Mouse (Mus musculus) gastrocnemius, postnatal 25 days (tissue): Measurements from ENCODE around the gene Tmem189. TPM values are rescaled to one million over a fixed set of nuclear protein-coding genes. Genes with fewer than 3 reads are reported as not detected.

Source experiments
- DNase-seq: peaks from one replicate; pipeline ENCODE4 v3.0.0; 2022
- total RNA-seq, 2 experiments: library from RNA; stranded (reverse); gene quantifications; 1 replicate in 1 of 2; 2 replicates in 1 of 2; pipeline ENCODE4 v1.2.3; 2021

Gene Tmem189
- total RNA-seq, 2 experiments from 2014 or later: 13.4 to 18.9 TPM

GRCm38 (mm10) chr2:167679902-167680430 is 9.7 kb downstream of the Tmem189 start:
- peak; percentile 70 for DNase-seq

DNA sequence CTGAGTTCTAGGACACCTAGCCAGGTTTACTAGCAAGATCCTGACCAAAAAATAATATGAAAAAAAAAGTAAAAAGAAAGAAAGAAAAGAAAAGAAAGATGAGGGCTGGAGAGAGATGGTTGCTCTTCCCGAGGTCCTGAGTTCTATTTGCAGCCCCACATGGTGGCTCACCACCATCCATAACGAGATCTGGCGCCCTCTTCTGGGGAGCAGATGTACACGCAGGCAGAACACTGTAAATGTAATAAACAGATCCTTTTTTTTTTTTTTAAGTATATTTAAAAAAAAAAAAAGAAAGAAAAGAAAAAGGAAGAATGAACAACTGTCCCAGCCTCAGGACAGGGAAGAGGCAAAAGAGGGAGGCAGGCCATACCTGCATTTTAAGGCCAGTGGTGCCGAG is 11.0 kb downstream of the Tmem189 start:
- no peak for DNase-seq

DNA sequence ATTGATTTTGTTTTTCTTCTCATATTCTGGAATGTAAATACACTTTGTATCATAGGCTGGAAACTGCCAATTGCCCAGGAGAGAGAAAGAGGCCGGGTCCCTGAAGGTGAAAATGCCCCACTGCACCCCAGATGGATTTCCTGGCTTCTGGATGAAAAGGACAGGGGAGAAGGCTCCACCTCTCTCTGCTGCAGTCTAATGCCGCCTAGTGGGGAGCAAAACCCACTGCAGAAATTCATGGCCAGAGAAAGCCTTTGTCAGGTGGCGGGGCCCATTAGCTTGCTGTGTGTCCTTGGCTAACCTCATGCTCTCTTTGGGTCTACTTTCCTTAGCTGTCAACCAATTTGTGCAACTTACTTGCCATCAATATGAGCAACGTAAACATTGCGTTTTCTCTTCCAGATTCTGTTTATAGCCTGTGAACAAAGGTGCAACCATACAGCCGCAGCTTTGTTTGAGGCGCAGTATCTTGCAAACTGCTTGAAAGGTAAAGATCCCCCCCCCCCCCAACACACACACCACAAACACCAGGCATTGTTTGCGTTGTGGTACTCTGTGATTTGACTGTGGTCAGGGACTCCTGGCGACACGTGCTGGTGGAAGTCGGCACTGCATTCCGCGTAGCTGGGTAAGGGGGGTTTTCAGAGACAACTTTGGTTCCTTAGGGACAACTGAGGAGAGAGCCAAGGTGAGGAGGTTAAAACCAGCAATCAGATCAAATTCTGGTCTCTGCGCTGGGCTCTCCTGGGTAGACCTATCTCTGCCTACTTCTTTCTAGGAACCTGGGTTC is 14.3 kb downstream of the Tmem189 start:
- no peak for DNase-seq

- DNase-seq: no peak
These were observed 17.4 kb downstream of the Tmem189 start for GRCm38 (mm10) chr2:167672212-167672685.

GRCm38 (mm10) chr2:167671101-167671633 is 18.5 kb downstream of the Tmem189 start:
- no peak for DNase-seq

- DNase-seq: no peak
These were observed 20.2 kb downstream of the Tmem189 start for GRCm38 (mm10) chr2:167669398-167669797.

- no peak for DNase-seq
These were observed 21.2 kb downstream of the Tmem189 start for GRCm38 (mm10) chr2:167668426-167668825.

GRCm38 (mm10) chr2:167665972-167666713 is 23.5 kb downstream of the Tmem189 start:
- no peak for DNase-seq

GRCm38 (mm10) chr2:167662713-167663112 is 26.9 kb downstream of the Tmem189 start:
- no peak for DNase-seq

GRCm38 (mm10) chr2:167661270-167662203 is 28.1 kb downstream of the Tmem189 start, which contains the start of gene Gm20431:
Gene Gm20431, minus strand, starts transcription at chr2:167661496.
- peak; percentile 96 for DNase-seq

DNA sequence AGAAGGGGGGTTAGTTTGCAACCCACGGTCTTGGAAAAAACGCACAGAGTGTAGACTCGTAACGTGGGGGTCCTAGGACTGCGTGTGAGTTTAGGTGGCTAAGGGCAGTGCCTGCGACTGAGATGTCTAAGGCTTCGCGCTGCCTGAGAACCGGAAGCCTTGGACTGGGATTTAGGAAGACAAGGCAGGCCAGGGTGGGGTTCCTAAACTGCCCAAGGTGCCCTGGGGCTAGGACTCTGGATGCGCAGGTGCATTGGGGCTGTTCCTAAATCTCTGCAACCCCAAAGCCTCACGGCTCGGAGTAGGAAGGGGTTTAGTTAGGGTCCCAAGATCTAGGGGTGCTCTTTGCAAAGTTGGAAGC is 29.0 kb downstream of the Tmem189 start:
- DNase-seq: no peak

GRCm38 (mm10) chr2:167659847-167660610 is 29.6 kb downstream of the Tmem189 start:
- DNase-seq: peak; percentile 61

DNA sequence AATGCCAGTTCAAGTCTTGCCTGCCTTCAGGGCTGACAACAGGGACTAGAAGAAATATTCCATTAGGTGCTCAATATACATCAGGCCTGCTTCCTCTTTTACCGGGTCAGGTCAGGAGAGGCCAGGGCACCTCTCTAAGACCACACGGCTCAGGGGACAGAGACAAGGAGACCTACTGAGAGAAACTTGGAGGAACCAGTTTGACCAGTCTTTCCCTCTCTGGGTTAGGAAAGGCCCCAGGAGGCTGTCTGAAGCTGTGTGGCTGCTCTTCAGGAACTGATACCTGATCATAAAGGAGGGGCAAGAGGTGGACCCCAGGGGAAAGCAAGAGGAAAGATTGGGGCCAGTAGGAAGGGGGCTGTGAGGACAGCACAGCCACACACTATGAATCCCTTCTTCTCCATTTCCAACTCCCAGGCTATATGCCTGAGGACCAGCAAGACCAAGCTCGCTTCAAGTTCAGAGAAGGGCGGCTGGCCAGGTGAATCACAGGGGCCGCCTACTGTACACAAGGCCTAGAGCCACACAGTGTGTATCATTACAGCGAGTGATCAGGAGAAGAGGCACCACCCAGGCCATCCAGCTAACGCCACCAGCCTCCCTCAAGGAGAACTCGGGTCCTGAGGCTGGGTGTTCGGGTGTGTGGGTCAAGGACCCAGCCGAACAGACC is 30.3 kb downstream of the Tmem189 start:
- no peak for DNase-seq

- no peak for DNase-seq
These were observed 30.9 kb downstream of the Tmem189 start for GRCm38 (mm10) chr2:167658712-167659111.

DNA sequence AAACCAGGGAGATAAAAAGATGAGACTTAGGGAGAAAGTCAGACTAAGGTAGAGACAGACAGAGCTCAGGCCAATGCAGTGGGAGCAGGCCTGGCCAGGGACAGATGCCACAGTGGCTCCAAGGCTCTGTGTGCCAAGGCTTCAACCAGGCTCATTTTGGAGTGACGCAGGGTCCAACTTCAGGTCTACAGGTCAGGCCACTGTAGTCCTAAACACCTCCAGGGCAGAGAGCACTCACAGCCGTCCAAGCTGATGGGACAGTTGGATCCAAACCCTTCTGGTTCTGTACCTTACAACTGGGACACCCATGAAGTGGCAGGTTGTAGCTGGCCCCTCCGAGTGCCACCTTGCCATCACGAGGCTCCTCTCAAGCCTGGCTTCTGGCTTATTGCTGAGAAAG is 31.6 kb downstream of the Tmem189 start:
- DNase-seq: no peak

DNA sequence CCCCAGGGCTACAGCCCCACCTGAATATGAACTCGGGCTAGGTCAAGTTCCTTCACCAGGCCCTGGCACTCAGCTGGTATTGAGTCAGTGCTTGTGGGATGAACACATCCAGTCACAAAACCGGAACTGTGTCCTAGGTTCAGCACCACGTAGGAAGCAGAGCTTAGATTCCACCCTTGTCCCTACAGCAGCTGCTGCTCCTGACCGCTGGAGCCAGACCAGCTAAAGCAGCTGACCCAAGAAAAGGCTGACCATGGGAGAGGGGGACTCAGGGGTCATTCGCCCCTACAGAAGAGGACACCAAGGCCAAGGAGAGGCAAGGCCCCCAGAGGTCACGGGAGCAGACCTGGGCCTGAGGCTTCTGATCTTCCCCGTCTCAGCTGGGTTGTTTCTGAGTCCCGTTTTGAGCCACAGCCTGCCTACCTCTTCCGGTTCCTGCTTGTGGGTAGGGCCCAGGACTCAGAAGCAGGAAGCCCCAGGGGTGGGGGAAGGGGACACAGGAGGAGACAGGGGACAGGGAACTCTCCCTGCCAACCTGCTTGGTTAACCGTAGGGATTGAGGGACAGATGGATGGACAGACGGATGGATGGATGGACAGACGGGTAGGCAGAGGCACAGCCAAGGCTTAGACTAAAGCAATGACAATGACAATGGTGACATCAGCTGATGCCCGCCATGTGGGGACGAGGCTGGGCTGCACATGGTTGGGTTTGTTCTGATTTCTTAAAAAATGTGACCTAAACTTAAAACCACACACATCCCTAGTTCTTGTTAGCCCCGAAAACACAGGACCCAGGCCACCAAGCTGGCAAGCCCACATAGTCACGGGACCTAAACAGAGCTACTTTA is 32.8 kb downstream of the Tmem189 start:
- peak; percentile 55 for DNase-seq

DNA sequence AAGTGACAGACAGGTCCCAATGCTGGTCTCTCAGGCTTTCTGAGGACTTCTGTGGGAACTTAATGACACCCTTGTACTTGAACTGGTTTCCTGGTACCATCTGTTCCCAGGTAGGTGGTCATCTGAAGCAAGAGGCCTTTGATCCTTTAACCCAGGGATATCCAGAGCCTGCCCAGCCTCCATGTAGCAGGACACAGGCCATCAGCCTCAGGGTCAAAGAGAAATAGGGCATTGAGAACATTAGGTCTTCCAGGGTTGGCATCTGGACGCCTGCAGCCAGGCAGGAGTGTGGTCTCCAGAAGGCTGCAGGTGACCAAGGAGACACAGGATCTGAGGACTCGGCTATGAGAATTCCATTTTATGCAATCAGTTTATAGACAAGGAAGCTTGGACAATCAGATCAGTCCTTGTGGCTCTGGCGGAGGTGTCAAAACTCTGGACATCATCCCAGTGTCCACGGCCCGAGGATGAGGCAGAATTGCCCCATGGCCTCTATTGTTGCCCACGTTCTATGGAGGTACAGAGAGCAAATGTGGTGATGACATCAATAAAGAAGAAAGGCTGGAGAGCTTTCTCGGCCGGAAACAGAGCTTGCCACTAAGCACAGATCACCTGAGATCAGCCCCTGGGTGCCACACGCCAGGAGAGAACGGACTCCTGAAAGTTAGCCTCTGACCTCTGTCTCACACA is 34.6 kb downstream of the Tmem189 start:
- no peak for DNase-seq

- no peak for DNase-seq
These were observed 36.9 kb downstream of the Tmem189 start for GRCm38 (mm10) chr2:167652694-167653093.

- no peak for DNase-seq
These were observed 38.0 kb downstream of the Tmem189 start for GRCm38 (mm10) chr2:167651622-167652021.
